ENCODE assay signal across 20 mouse cellular contexts in the genomic region with DNA sequence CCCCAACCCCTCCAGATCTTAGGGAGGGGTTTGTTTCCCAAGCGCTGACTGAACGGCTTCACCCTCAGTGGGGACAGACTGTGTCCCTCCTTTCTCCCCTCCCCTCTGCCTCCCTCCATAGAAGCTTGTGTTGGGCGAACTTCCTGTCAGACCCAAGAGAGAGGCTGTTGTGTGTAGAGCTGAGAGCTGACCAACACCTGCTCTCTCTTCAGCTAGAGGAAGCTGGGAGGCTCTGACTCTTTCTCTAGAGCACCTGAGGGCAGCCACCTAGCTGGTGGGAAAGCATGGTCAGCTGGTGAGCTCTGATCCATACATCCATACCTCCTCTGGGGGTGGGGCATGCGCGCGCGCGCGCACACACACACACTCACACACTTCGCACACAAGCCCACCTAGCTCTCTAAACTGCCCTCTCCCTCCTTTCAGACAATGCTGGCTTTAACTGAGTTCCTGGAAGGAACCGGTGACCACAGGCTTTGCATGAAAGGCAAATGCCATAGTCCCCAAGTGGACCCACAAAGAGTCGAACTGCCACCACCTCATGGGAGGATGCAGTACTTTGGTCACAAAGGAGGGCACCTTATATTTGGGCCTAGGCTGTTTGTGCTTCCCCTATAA. TPM values are rescaled to one million over a fixed set of nuclear protein-coding genes. Genes with fewer than 3 reads are reported as not detected.
A peak's percentile ranks its signal among the peaks of the same experiment; 100 is the strongest.
DNase-seq lines count a peak whose midpoint lies in the region; ATAC-seq lines count a peak whose summit lies in the region.
"Had no signal": no experiment of that assay in that cellular context is flagged by ENCODE, and none has a peak within 500 bp of the region (broad histone marks: within the 10 kb centered on the region; RNA-seq: fewer than 3 reads in every experiment).

No protein-coding gene starts in this region.

- no peak for ATAC-seq in liver, embryonic 11.5 days (replicated peaks; ENCODE audit: low FRiP score)
- no peak for ATAC-seq in kidney, embryonic 16.5 days (ENCODE audit: low FRiP score, low TSS enrichment)
- ATAC-seq: forebrain, embryonic 15.5 days; inflammation-experienced regulatory T-cells, adult 6 months had no signal

- no peak overlapping the region for H3K9ac ChIP-seq in liver, embryonic 11.5 days (ENCODE audit: low read depth, low read length)
- H3K9ac ChIP-seq in kidney, embryonic 16.5 days (replicated peaks; ENCODE audit: low read length) = no peak overlapping the region
- H3K9ac ChIP-seq: forebrain, embryonic 15.5 days; limb, embryonic 13.5 days; neural tube, embryonic 12.5 days had no signal

- peaks cover 22% of the 10 kb centered on the region for H3K4me1 ChIP-seq in liver, embryonic 11.5 days (replicated peaks; ENCODE audit: control insufficient read depth, insufficient read depth, low read length)
- H3K4me1 ChIP-seq in kidney, embryonic 16.5 days (ENCODE audit: insufficient read depth, low read length) = no peaks in the 10 kb centered on the region
- H3K4me1 ChIP-seq: forebrain, embryonic 15.5 days; limb, embryonic 13.5 days; neural tube, embryonic 12.5 days had no signal

- no peaks in the 10 kb centered on the region for H3K27me3 ChIP-seq in liver, embryonic 11.5 days (replicated peaks; ENCODE audit: control insufficient read depth, insufficient read depth, low read length)
- H3K27me3 ChIP-seq in kidney, embryonic 16.5 days (ENCODE audit: insufficient read depth, low read length) = no peaks in the 10 kb centered on the region
- H3K27me3 ChIP-seq: forebrain, embryonic 15.5 days; neural tube, embryonic 12.5 days had no signal

- 74% methylated on average over 12 of the region's 12 CpGs for WGBS in liver, embryonic 11.5 days
- WGBS in macrophage (ENCODE audit: missing documents) = 70% methylated on average over 10 of the region's 12 CpGs
- 76% methylated on average over 12 of the region's 12 CpGs for WGBS in kidney, embryonic 16.5 days

- no peak overlapping the region for H3K4me2 ChIP-seq in liver, embryonic 11.5 days
- H3K4me2 ChIP-seq in kidney, embryonic 16.5 days (replicated peaks; ENCODE audit: low read depth, low read length) = no peak overlapping the region
- H3K4me2 ChIP-seq: forebrain, embryonic 15.5 days; limb, embryonic 13.5 days; neural tube, embryonic 12.5 days had no signal

- intact Hi-C loops in left cerebral cortex, postnatal 36 days (cut with DNase I) = no loop called here

- no peaks in the 10 kb centered on the region for H3K9me3 ChIP-seq in liver, embryonic 11.5 days (ENCODE audit: control insufficient read depth, low read length)
- no peaks in the 10 kb centered on the region for H3K9me3 ChIP-seq in kidney, embryonic 16.5 days (ENCODE audit: low read length)
- H3K9me3 ChIP-seq: forebrain, embryonic 15.5 days; limb, embryonic 13.5 days; megakaryocyte, embryonic 14.5 days; neural tube, embryonic 12.5 days had no signal

- no peaks in the 10 kb centered on the region for H3K36me3 ChIP-seq in liver, embryonic 11.5 days (ENCODE audit: control insufficient read depth, insufficient read depth, low read length)
- no peaks in the 10 kb centered on the region for H3K36me3 ChIP-seq in macrophage (ENCODE audit: inconsistent target)
- no peaks in the 10 kb centered on the region for H3K36me3 ChIP-seq in kidney, embryonic 16.5 days (ENCODE audit: insufficient read depth, low read length)
- H3K36me3 ChIP-seq: forebrain, embryonic 15.5 days; limb, embryonic 13.5 days; neural tube, embryonic 12.5 days had no signal

- no peak overlapping the region for H3K4me3 ChIP-seq in liver, embryonic 11.5 days (ENCODE audit: low read depth, low read length)
- H3K4me3 ChIP-seq in macrophage (ENCODE audit: inconsistent target) = no peak overlapping the region
- H3K4me3 ChIP-seq in kidney, embryonic 16.5 days (ENCODE audit: low read length) = no peak overlapping the region
- H3K4me3 ChIP-seq: forebrain, embryonic 15.5 days; limb, embryonic 13.5 days; neural tube, embryonic 12.5 days had no signal

- no peak for DNase-seq in liver, embryonic 11.5 days (ENCODE audit: low spot score)
- no peak for DNase-seq in liver
- peak; percentile 42 to 48 for DNase-seq in B cell, adult 2 months
- DNase-seq in induced T-regulatory cell, adult 2 months (ENCODE audit: low read depth) = peak; percentile 14
- no peak for DNase-seq in adipocyte (ENCODE audit: low spot score)
- DNase-seq in left cerebral cortex, postnatal 36 days (ENCODE audit: low spot score in 2 of 2) = no peak
- DNase-seq: cerebellum, adult 2 months; gastrocnemius, postnatal 14 days; kidney, adult 9 months; kidney, postnatal 36 days; layer of hippocampus, adult 9-11 months; right cerebral cortex, adult 18-20 months; thymus, postnatal 14 days had no signal

- peak overlapping the region; percentile 32; the same call in 1 of the 2 replicates for H3K27ac ChIP-seq in liver, embryonic 11.5 days (ENCODE audit: low read depth, low read length)
- peak overlapping the region; percentile 8; the same call in 1 of the 2 replicates for H3K27ac ChIP-seq in macrophage
- H3K27ac ChIP-seq in kidney, embryonic 16.5 days (ENCODE audit: low read length) = no peak overlapping the region
- H3K27ac ChIP-seq: forebrain, embryonic 15.5 days; limb, embryonic 13.5 days; neural tube, embryonic 12.5 days had no signal

- H3K79me2 ChIP-seq in macrophage (ENCODE audit: inconsistent target) = peaks cover 100% of the 10 kb centered on the region

RNA-seq across cellular contexts. Expression of a gene that starts 14.2 kb away (rescaled TPM):
- 1.4 and 1.8 TPM in 2 replicates for polyA plus RNA-seq in liver, embryonic 11.5 days (2014; fragmentation: Nextera tagmentation; extraction: Ambion mirVana)
- total RNA-seq in macrophage (2018; cell fraction: chromatin; rRNA removed) = 100 to 1,000 TPM in 3 of 26 experiments, 10 to 100 TPM in 21, 1 to 10 TPM in 2; 9.1 to 309 (median 31.2) TPM
- 10 to 100 TPM in 13 of 26 experiments, 1 to 10 TPM in 13; 4.6 to 56.9 (median 12.5) TPM for total RNA-seq in macrophage (2018; cell fraction: cytosol; rRNA removed)
- total RNA-seq in macrophage (2018; cell fraction: nucleus; rRNA removed) = 100 to 1,000 TPM in 1 of 26 experiments, 10 to 100 TPM in 15, 1 to 10 TPM in 10; 6.6 to 122 (median 16.8) TPM
- 6.4 to 13.5 TPM (median 8.7 TPM) in 3 replicates for polyA plus RNA-seq in macrophage (2018)
- polyA plus RNA-seq in kidney, embryonic 16.5 days (2015; fragmentation: Nextera tagmentation; extraction: Ambion mirVana) = 0.51 and 1.1 TPM in 2 replicates
- total RNA-seq in left cerebral cortex, postnatal 36 days (2021) = 1 to 10 TPM; 1.0 to 2.1 TPM

RNA-seq across cellular contexts. Expression of a gene that starts 37.1 kb away (rescaled TPM):
- 610 and 611 TPM in 2 replicates for polyA plus RNA-seq in liver, embryonic 11.5 days (2014; fragmentation: Nextera tagmentation; extraction: Ambion mirVana)
- total RNA-seq in macrophage (2018; cell fraction: chromatin; rRNA removed) = 1 to 10 TPM in 20 of 26 experiments, under 1 TPM in 4, not detected in 2; 0.65 to 9.7 (median 2.2) TPM
- 10 to 100 TPM; 14.1 to 26.6 (median 18.8) TPM for total RNA-seq in macrophage (2018; cell fraction: cytosol; rRNA removed)
- total RNA-seq in macrophage (2018; cell fraction: nucleus; rRNA removed) = 10 to 100 TPM in 3 of 26 experiments, 1 to 10 TPM in 23; 2.0 to 27.2 (median 7.0) TPM
- polyA plus RNA-seq in macrophage (2018) = 5.1 to 28.7 TPM (median 17.8 TPM) in 3 replicates
- 162 and 174 TPM in 2 replicates for polyA plus RNA-seq in kidney, embryonic 16.5 days (2015; fragmentation: Nextera tagmentation; extraction: Ambion mirVana)
- total RNA-seq in left cerebral cortex, postnatal 36 days (2021) = 10 to 100 TPM; 41.1 to 51.5 TPM

Comparison
In these comparisons a context has a peak if more than half of its experiments do, and no peak if none do; other contexts are left out.
1. DNase-seq: peak in B cell, adult 2 months (2 of 2) and induced T-regulatory cell, adult 2 months (single experiment); none in liver, embryonic 11.5 days (single experiment), liver (single experiment), adipocyte (single experiment) and left cerebral cortex, postnatal 36 days (0 of 2).